Mouse (Mus musculus) right cerebral cortex, adult 18-20 months (tissue): Measurements from ENCODE around the gene Mfap1a.
"Not testable (repeated sequence)": the region's sequence is repeated elsewhere in the genome, so short reads cannot be mapped to it uniquely, and the experiment has no call there.

Experiments used
- DNase-seq: peaks from one replicate; pipeline ENCODE4 v3.0.0; 2022; ENCODE audit warnings: mixed read lengths

Gene Mfap1a

GRCm38 (mm10) chr2:121505942-121506882, at the start of gene Mfap1a, which contains the start of gene Wdr76:
Gene Mfap1a (minus strand): TSS chr2:121506665.
Gene Wdr76 (plus strand): TSS chr2:121506723.
- peak; percentile 90 for DNase-seq

- DNase-seq, result no peak
Measured at GRCm38 (mm10) chr2:121551271-121551670, 44.8 kb upstream of the Mfap1a start.

GRCm38 (mm10) chr2:121549630-121550029, 43.2 kb upstream of the Mfap1a start:
- no peak for DNase-seq

- no peak for DNase-seq
Measured at GRCm38 (mm10) chr2:121544829-121545228, 38.4 kb upstream of the Mfap1a start.

GRCm38 (mm10) chr2:121525056-121525455, 18.6 kb upstream of the Mfap1a start:
- peak; percentile 75 for DNase-seq

- not testable (repeated sequence) for DNase-seq
Measured at GRCm38 (mm10) chr2:121522830-121523229, 16.4 kb upstream of the Mfap1a start.

- DNase-seq, result peak; percentile 49
Measured at GRCm38 (mm10) chr2:121522006-121522405, 15.5 kb upstream of the Mfap1a start.

GRCm38 (mm10) chr2:121518711-121519110, 12.2 kb upstream of the Mfap1a start:
- not testable (repeated sequence) for DNase-seq

GRCm38 (mm10) chr2:121518106-121518505, 11.6 kb upstream of the Mfap1a start:
- DNase-seq, result no peak

- no peak for DNase-seq
Measured at GRCm38 (mm10) chr2:121514211-121514610, 7.7 kb upstream of the Mfap1a start.

GRCm38 (mm10) chr2:121512991-121513765, 6.7 kb upstream of the Mfap1a start:
- DNase-seq, result not testable (repeated sequence)

- DNase-seq, result no peak
Measured at GRCm38 (mm10) chr2:121511401-121511800, 4.9 kb upstream of the Mfap1a start.

- DNase-seq, result peak; percentile 69
Measured at GRCm38 (mm10) chr2:121509584-121509983, 3.1 kb upstream of the Mfap1a start.

- DNase-seq, result no peak
Measured at GRCm38 (mm10) chr2:121507951-121508330, 1.5 kb upstream of the Mfap1a start.

GRCm38 (mm10) chr2:121507173-121507950, 897 bp upstream of the Mfap1a start:
- DNase-seq, result no peak

GRCm38 (mm10) chr2:121501550-121501949, 4.9 kb downstream of the Mfap1a start:
- DNase-seq, result not testable (repeated sequence)

GRCm38 (mm10) chr2:121484403-121484802, 22.1 kb downstream of the Mfap1a start:
- not testable (repeated sequence) for DNase-seq

GRCm38 (mm10) chr2:121483576-121483975, 22.9 kb downstream of the Mfap1a start:
- no peak for DNase-seq

GRCm38 (mm10) chr2:121480916-121481315, 25.5 kb downstream of the Mfap1a start:
- DNase-seq, result not testable (repeated sequence)

GRCm38 (mm10) chr2:121480498-121480897, 26.0 kb downstream of the Mfap1a start:
- DNase-seq, result no peak

- no peak for DNase-seq
Measured at GRCm38 (mm10) chr2:121477491-121478266, 28.8 kb downstream of the Mfap1a start.

- DNase-seq, result not testable (repeated sequence)
Measured at GRCm38 (mm10) chr2:121475306-121475705, 31.2 kb downstream of the Mfap1a start.
